Mouse (Mus musculus): Measurements from ENCODE around the gene Rassf10. TPM values are rescaled to one million over a fixed set of nuclear protein-coding genes. Genes with fewer than 3 reads are reported as not detected.

The Rassf10 gene
- 3.9 and 5.0 TPM in 2 replicates for polyA plus RNA-seq (2016; fragmentation: Nextera tagmentation; extraction: Ambion mirVana)

GRCm38 (mm10) chr7:112953777-112954291, at the start of gene Rassf10:
Rassf10 (plus strand) TSS chr7:112953962.
- ATAC-seq (ENCODE audit: low FRiP score, low read depth): peak; percentile 59
- peaks cover 19% of the 10 kb centered on the region for H3K4me1 ChIP-seq
- H3K27me3 ChIP-seq (replicated peaks): peaks cover 43% of the 10 kb centered on the region
- peak within 1 kb of the TSS; percentile 38 for H3K4me3 ChIP-seq
- H3K4me2 ChIP-seq (replicated peaks): peak within 1 kb of the TSS; percentile 83
- H3K9me3 ChIP-seq: no peaks in the 10 kb centered on the region
- H3K36me3 ChIP-seq: no peaks in the 10 kb centered on the region
- WGBS: 1% methylated on average over 41 of the region's 41 CpGs
- H3K27ac ChIP-seq: no peak within 1 kb of the TSS
- peak within 1 kb of the TSS; percentile 45 for H3K9ac ChIP-seq

DNA sequence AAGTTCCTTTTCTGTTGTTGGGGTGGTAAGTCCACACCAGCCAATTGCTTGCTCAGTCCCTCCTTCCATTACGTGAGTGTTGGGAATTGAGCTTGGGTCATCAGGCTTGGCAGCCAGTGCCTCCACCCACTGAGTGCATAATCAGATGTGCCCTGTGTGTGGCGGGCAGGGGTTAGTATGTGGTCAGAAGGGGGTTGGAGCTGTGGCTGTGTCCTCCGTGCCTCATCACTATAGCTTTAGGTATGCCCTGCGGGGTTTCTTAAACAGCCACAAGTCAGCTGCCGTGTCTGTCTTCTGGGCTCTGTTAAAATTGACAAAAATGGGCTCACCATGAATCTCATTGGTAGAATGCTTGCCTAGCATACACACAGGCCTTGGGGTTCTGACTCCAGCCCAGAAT, 46.9 kb upstream of the Rassf10 start:
- Histone ChIP-seq H3K4me2 (replicated peaks) (no peak overlapping the region), H3K9ac (no peak overlapping the region), H3K27ac (no peak overlapping the region), H3K36me3 (0 out of 2 replicates have a peak, but pooled peaks cover 6% of the 10 kb centered on the region), H3K4me1 (no peaks in the 10 kb centered on the region), H3K9me3 (no peaks in the 10 kb centered on the region), H3K4me3 (no peak overlapping the region), H3K27me3 (replicated peaks) (no peaks in the 10 kb centered on the region)
- 63% methylated on average over 5 of the region's 5 CpGs for WGBS
- no peak for ATAC-seq (ENCODE audit: low FRiP score, low read depth)

GRCm38 (mm10) chr7:112907468-112907867, 46.3 kb upstream of the Rassf10 start:
- Histone ChIP-seq H3K9me3 (no peaks in the 10 kb centered on the region), H3K27me3 (replicated peaks) (no peaks in the 10 kb centered on the region), H3K4me1 (no peaks in the 10 kb centered on the region), H3K4me2 (replicated peaks) (no peak overlapping the region), H3K9ac (no peak overlapping the region), H3K27ac (no peak overlapping the region), H3K36me3 (0 out of 2 replicates have a peak, but pooled peaks cover 6% of the 10 kb centered on the region), H3K4me3 (no peak overlapping the region)
- no peak for ATAC-seq (ENCODE audit: low FRiP score, low read depth)
- 58% methylated on average over 2 of the region's 2 CpGs for WGBS

DNA sequence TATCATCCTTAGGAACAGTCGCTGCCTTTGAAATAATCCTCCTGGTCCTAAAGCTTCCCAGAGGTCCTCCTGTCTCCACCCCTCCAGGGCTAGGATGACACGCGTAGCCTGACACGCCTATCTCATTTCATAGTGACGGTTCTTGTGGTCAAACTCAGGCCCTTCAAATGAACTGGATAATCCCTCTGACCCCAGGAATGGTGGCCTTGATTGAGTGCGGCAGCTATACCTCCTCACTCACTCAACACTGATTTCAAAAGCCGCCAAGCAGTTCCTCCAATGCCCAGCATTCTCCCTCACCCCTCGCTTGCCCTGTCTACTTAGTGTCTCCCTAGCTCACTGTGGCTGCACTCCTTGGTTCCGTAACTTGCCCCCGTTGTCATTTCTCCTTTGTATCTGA, 44.6 kb upstream of the Rassf10 start:
- H3K9me3 ChIP-seq: no peaks in the 10 kb centered on the region
- WGBS: 90% methylated on average over 10 of the region's 10 CpGs
- ATAC-seq (ENCODE audit: low FRiP score, low read depth): no peak
- H3K4me1 ChIP-seq: no peaks in the 10 kb centered on the region
- H3K4me3 ChIP-seq: no peak overlapping the region
- H3K4me2 ChIP-seq (replicated peaks): no peak overlapping the region
- no peak overlapping the region for H3K27ac ChIP-seq
- no peak overlapping the region for H3K9ac ChIP-seq
- H3K36me3 ChIP-seq: 0 out of 2 replicates have a peak, but pooled peaks cover 2% of the 10 kb centered on the region
- H3K27me3 ChIP-seq (replicated peaks): no peaks in the 10 kb centered on the region

DNA sequence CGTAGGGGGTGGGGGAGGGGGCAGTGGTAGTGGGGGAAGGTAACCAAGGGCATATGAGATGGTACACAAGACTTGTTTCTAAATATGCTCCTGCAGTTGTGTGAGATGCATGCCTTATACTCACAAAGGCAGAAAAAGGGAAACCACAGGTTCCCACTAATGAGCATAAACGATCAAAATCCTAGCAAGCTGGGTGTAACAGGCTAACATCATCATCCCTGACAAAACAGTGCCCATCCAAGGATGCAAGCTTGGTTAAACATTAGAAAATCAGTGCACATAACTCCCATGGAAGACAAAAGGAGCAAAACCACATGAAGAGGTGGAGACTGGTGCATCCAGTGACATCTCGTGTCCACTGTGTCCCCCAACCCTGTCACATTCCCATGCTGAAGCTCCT, 40.8 kb upstream of the Rassf10 start:
- Histone ChIP-seq H3K4me1 (0 out of 2 replicates have a peak, but pooled peaks cover 3% of the 10 kb centered on the region), H3K4me3 (no peak overlapping the region), H3K9me3 (no peaks in the 10 kb centered on the region), H3K27me3 (replicated peaks) (no peaks in the 10 kb centered on the region), H3K36me3 (no peaks in the 10 kb centered on the region), H3K4me2 (replicated peaks) (no peak overlapping the region), H3K9ac (no peak overlapping the region), H3K27ac (no peak overlapping the region)
- 89% methylated on average over 3 of the region's 3 CpGs for WGBS
- ATAC-seq (ENCODE audit: low FRiP score, low read depth): no peak

DNA sequence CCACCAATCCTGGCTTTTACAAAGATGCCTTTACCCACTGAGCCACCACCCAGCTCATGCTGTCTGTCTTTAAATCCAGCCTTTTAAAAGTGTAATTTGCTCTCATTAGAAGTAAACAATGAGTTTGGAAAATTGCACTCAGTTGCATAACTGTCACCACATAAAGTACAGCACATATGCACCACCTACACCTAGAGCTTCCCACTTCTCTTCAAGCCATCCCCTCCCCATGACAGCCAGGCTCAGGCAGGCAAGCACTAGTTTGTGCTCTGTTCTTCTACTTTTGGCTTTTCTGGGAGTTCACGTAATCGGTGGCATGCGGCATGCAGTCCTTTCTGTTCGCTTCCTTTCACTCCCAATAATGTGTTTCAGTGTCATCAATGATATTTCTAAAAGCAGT, 38.2 kb upstream of the Rassf10 start:
- Histone ChIP-seq H3K9ac (no peak overlapping the region), H3K4me3 (no peak overlapping the region), H3K27ac (no peak overlapping the region), H3K4me1 (peaks cover 10% of the 10 kb centered on the region; the same call in 1 of the 2 replicates), H3K27me3 (replicated peaks) (no peaks in the 10 kb centered on the region), H3K4me2 (replicated peaks) (no peak overlapping the region), H3K36me3 (no peaks in the 10 kb centered on the region), H3K9me3 (no peaks in the 10 kb centered on the region)
- WGBS: 76% methylated on average over 4 of the region's 4 CpGs
- no peak for ATAC-seq (ENCODE audit: low FRiP score, low read depth)

GRCm38 (mm10) chr7:112917613-112918278, 36.0 kb upstream of the Rassf10 start:
- H3K27me3 ChIP-seq (replicated peaks): no peaks in the 10 kb centered on the region
- 0 out of 2 replicates have a peak, but pooled peaks have one; percentile 29 for ATAC-seq (ENCODE audit: low FRiP score, low read depth)
- 0 out of 2 replicates have a peak overlapping the region, but pooled peaks have one; percentile 25 for H3K4me2 ChIP-seq (replicated peaks)
- no peak overlapping the region for H3K9ac ChIP-seq
- no peak overlapping the region for H3K4me3 ChIP-seq
- 55% methylated on average over 10 of the region's 10 CpGs for WGBS
- no peaks in the 10 kb centered on the region for H3K9me3 ChIP-seq
- H3K4me1 ChIP-seq: peaks cover 10% of the 10 kb centered on the region; the same call in 1 of the 2 replicates
- H3K36me3 ChIP-seq: no peaks in the 10 kb centered on the region
- no peak overlapping the region for H3K27ac ChIP-seq

DNA sequence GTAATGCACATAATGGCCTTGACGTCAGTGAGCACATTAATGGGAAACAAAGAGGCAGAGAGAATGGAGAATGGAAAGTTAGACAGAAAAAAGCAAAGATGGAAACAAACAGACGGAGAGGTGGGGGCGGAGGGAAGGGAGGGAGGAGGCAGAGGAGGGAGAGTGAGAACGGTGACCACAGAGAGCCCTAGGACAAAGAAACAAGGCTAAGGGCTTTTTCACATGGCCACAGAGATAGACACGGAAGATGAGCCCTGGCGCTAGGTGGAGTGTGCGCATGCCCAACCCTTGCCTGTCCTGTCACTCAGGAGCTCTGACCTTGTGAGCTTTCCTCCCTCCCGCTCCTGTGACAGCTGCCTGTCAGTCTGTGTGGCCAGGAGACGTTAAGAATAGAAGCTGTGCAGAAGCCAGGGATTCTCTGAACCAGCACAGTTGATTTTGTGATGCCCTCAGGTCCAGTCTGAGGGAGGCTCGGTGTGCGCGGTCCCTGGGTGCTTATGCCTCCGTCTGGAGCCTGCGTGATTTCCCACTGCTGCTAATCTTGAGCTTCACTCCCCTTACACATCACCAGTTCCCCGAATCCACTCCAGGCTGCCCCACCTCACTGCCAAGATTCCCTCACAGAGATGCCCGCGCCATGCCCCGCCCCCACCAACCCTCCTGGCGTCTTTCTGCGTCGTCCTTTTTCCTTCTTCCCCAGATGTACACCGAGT, 35.3 kb upstream of the Rassf10 start:
- 0 out of 2 replicates have a peak overlapping the region, but pooled peaks have one; percentile 25 for H3K4me2 ChIP-seq (replicated peaks)
- no peaks in the 10 kb centered on the region for H3K27me3 ChIP-seq (replicated peaks)
- no peak for ATAC-seq (ENCODE audit: low FRiP score, low read depth)
- no peak overlapping the region for H3K27ac ChIP-seq
- H3K4me1 ChIP-seq: peaks cover 10% of the 10 kb centered on the region; the same call in 1 of the 2 replicates
- H3K9ac ChIP-seq: no peak overlapping the region
- H3K36me3 ChIP-seq: no peaks in the 10 kb centered on the region
- 66% methylated on average over 22 of the region's 22 CpGs for WGBS
- no peak overlapping the region for H3K4me3 ChIP-seq
- H3K9me3 ChIP-seq: no peaks in the 10 kb centered on the region

- Histone ChIP-seq H3K9me3 (no peaks in the 10 kb centered on the region), H3K36me3 (no peaks in the 10 kb centered on the region), H3K4me1 (peaks cover 14% of the 10 kb centered on the region; the same call in 1 of the 2 replicates), H3K27me3 (replicated peaks) (peaks cover 4% of the 10 kb centered on the region; the same call in 1 of the 2 replicates), H3K27ac (no peak overlapping the region), H3K4me3 (no peak overlapping the region), H3K9ac (no peak overlapping the region), H3K4me2 (replicated peaks) (no peak overlapping the region)
- WGBS: 6% methylated on average over 4 of the region's 4 CpGs
- no peak for ATAC-seq (ENCODE audit: low FRiP score, low read depth)
These were observed 33.9 kb upstream of the Rassf10 start for GRCm38 (mm10) chr7:112919845-112920244.

GRCm38 (mm10) chr7:112922801-112923200, 31.0 kb upstream of the Rassf10 start:
- no peaks in the 10 kb centered on the region for H3K36me3 ChIP-seq
- H3K9ac ChIP-seq: no peak overlapping the region
- peaks cover 12% of the 10 kb centered on the region; the same call in 1 of the 2 replicates for H3K4me1 ChIP-seq
- no peak overlapping the region for H3K4me3 ChIP-seq
- 46% methylated on average over 4 of the region's 4 CpGs for WGBS
- H3K27ac ChIP-seq: no peak overlapping the region
- H3K27me3 ChIP-seq (replicated peaks): peaks cover 4% of the 10 kb centered on the region; the same call in 1 of the 2 replicates
- H3K9me3 ChIP-seq: no peaks in the 10 kb centered on the region
- ATAC-seq (ENCODE audit: low FRiP score, low read depth): no peak
- H3K4me2 ChIP-seq (replicated peaks): no peak overlapping the region

- Histone ChIP-seq H3K4me3 (no peak overlapping the region), H3K4me1 (peaks cover 4% of the 10 kb centered on the region; the same call in 1 of the 2 replicates), H3K4me2 (replicated peaks) (no peak overlapping the region), H3K27ac (no peak overlapping the region), H3K36me3 (no peaks in the 10 kb centered on the region), H3K9me3 (no peaks in the 10 kb centered on the region), H3K27me3 (replicated peaks) (peaks cover 4% of the 10 kb centered on the region; the same call in 1 of the 2 replicates), H3K9ac (no peak overlapping the region)
- ATAC-seq (ENCODE audit: low FRiP score, low read depth): no peak
- WGBS: 78% methylated on average over 3 of the region's 3 CpGs
These were observed 30.1 kb upstream of the Rassf10 start for GRCm38 (mm10) chr7:112923712-112924111.

GRCm38 (mm10) chr7:112930669-112931068, 23.1 kb upstream of the Rassf10 start:
- Histone ChIP-seq H3K36me3 (no peaks in the 10 kb centered on the region), H3K4me1 (peaks cover 3% of the 10 kb centered on the region; the same call in 1 of the 2 replicates), H3K9me3 (no peaks in the 10 kb centered on the region), H3K27ac (no peak overlapping the region), H3K4me2 (replicated peaks) (no peak overlapping the region), H3K9ac (no peak overlapping the region), H3K4me3 (no peak overlapping the region), H3K27me3 (replicated peaks) (no peaks in the 10 kb centered on the region)
- 40% methylated on average over 7 of the region's 7 CpGs for WGBS
- ATAC-seq (ENCODE audit: low FRiP score, low read depth): no peak
